Mouse (Mus musculus): Measurements from ENCODE around the gene Stk36. TPM values are rescaled to one million over a fixed set of nuclear protein-coding genes. Genes with fewer than 3 reads are reported as not detected.

The Stk36 gene
- polyA plus RNA-seq, 1 experiment from 2014 or later, result 21.0 TPM

GRCm38 (mm10) chr1:74624183-74624582 is 22.9 kb downstream of the Stk36 start:
- Histone ChIP-seq H3K4me2 (no peak overlapping the region), H3K9ac (no peak overlapping the region), H3K27ac (no peak overlapping the region), H3K4me1 (no peaks in the 10 kb centered on the region), H3K9me3 (no peaks in the 10 kb centered on the region), H3K27me3 (replicated peaks) (no peaks in the 10 kb centered on the region), H3K4me3 (no peak overlapping the region), H3K36me3 (replicated peaks) (peaks cover 29% of the 10 kb centered on the region; the same call in 1 of the 2 replicates)
- WGBS, result 89% methylated on average over 1 of the region's 1 CpGs
- no peak for ATAC-seq (replicated peaks)

GRCm38 (mm10) chr1:74626076-74626475 is 24.8 kb downstream of the Stk36 start:
- no peaks in the 10 kb centered on the region for H3K27me3 ChIP-seq (replicated peaks)
- H3K9me3 ChIP-seq, result no peaks in the 10 kb centered on the region
- no peak overlapping the region for H3K4me3 ChIP-seq
- no peaks in the 10 kb centered on the region for H3K4me1 ChIP-seq
- H3K4me2 ChIP-seq, result no peak overlapping the region
- no peak for ATAC-seq (replicated peaks)
- no peak overlapping the region for H3K27ac ChIP-seq
- peaks cover 29% of the 10 kb centered on the region; the same call in 1 of the 2 replicates for H3K36me3 ChIP-seq (replicated peaks)
- no peak overlapping the region for H3K9ac ChIP-seq
- 88% methylated on average over 4 of the region's 4 CpGs for WGBS

DNA sequence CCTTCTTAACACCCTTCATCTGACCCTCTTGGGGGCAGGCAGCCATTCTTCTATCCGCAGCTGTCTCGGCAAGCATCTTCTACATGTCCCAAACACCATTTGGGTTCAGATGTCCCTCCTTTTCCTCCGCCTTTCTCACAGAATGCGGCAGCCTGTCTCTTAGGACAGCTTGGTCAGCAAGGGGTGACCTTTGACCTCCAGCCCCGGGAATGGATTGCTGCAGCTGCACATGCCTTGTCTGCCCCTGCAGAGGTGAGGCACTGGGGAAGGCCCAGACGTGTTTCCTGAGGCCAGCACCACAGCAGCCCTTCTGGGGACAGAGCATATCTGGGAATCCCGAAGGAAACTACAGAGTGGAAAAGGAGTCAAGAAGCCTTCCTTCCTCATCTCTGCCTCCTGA is 26.8 kb downstream of the Stk36 start:
- 45% methylated on average over 7 of the region's 7 CpGs for WGBS

DNA sequence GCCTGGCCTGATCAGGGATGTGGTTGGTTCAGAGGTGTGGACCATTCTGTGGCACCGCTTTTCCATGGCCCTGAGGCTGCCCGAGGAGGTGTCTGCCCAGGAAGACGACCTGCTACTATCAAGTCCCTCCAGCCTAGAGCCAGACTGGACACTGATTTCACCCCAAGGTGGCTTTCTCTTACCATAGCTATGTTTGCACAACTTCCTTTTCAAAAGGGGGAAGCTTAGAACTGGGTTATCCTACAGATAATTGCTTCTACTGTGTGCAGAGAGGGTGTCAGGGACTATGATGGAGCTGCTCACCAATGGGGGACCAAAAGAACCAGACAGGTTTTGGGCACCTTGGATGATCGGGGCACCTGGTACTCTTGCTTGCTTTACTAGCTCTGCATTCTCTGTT is 31.5 kb downstream of the Stk36 start:
- Histone ChIP-seq H3K4me3 (no peak overlapping the region), H3K27ac (no peak overlapping the region), H3K9me3 (no peaks in the 10 kb centered on the region), H3K27me3 (replicated peaks) (no peaks in the 10 kb centered on the region), H3K4me1 (no peaks in the 10 kb centered on the region), H3K9ac (no peak overlapping the region), H3K4me2 (no peak overlapping the region), H3K36me3 (replicated peaks) (peaks cover 8% of the 10 kb centered on the region; the same call in 1 of the 2 replicates)
- ATAC-seq (replicated peaks), result no peak
- 85% methylated on average over 4 of the region's 4 CpGs for WGBS

More for the DNA sequence above, 26.8 kb downstream of the Stk36 start:
- Histone ChIP-seq H3K4me2 (no peak overlapping the region), H3K4me1 (no peaks in the 10 kb centered on the region), H3K36me3 (replicated peaks) (peaks cover 19% of the 10 kb centered on the region; the same call in 1 of the 2 replicates), H3K27ac (no peak overlapping the region), H3K9ac (no peak overlapping the region), H3K4me3 (no peak overlapping the region), H3K27me3 (replicated peaks) (no peaks in the 10 kb centered on the region), H3K9me3 (no peaks in the 10 kb centered on the region)
- ATAC-seq (replicated peaks), result no peak

GRCm38 (mm10) chr1:74643524-74643923 is 42.3 kb downstream of the Stk36 start:
- no peak overlapping the region for H3K9ac ChIP-seq
- H3K4me3 ChIP-seq, result no peak overlapping the region
- no peaks in the 10 kb centered on the region for H3K27me3 ChIP-seq (replicated peaks)
- no peak overlapping the region for H3K27ac ChIP-seq
- 73% methylated on average over 2 of the region's 2 CpGs for WGBS
- H3K4me1 ChIP-seq, result no peaks in the 10 kb centered on the region
- no peaks in the 10 kb centered on the region for H3K36me3 ChIP-seq (replicated peaks)
- H3K4me2 ChIP-seq, result no peak overlapping the region
- ATAC-seq (replicated peaks), result no peak
- no peaks in the 10 kb centered on the region for H3K9me3 ChIP-seq

DNA sequence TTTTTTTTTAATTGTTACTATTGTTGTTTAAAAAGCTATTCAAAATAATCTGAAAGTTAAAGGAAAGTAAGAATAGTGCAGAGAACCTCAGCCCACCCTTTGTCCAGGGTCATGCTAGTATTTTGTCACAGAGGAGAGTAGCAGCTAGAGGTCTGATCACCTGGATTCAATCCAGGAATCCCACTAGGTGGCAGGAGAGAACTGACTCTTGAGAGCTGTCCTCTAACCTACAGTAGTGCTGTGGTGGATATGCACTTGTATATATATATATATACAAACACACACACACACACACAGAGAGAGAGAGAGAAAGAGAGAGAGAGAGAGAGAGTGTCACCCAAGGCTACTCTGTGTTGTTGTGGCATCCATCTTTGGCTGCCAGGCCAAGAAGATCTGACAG is 42.7 kb downstream of the Stk36 start:
- Histone ChIP-seq H3K27ac (no peak overlapping the region), H3K4me3 (no peak overlapping the region)
- ATAC-seq (replicated peaks), result no peak

DNA sequence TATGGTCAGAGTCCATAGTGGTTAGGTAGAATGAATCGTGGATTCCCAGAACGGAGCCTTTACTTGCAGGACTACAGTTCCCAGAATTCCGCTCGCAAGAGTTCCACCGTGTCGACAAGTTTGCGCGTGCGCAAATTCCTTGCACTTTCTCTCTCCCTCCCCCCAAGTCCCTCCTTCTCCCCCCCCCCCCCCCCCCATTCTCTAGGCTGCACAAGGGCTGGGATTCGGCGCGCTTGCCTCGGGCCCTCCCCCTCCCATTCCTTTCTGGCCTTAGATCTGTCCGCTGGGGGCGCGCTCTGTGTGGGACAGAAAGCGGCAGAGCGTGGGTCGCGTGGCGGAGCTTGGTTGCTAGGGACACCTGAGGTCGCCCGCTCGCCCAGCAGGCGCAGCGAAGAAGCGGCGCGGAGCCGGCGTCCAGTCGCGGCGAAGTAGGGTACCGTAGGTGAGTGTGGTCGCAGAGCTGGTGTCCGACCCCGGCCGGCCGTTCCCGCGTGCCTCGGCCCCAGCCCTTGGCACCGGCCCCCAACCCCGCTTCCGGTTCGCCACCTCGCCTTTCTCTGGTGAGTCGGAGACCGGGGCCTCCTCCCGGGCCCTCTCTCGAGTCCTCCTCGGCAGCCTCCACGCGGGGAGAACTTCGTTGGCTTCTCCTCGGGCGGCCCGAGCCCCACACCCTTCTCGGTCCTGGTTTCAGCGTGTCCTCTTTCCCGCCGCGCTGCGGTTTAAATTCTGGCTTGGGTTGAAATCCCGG is 60.4 kb downstream of the Stk36 start, which contains the start of gene Ttll4:
Gene Ttll4, plus strand, starts transcription at position 298 of the 748 bp plus-strand sequence.
- ATAC-seq (replicated peaks), result peak; percentile 99
- H3K27me3 ChIP-seq (replicated peaks), result no peaks in the 10 kb centered on the region
- peak within 1 kb of the TSS; percentile 61 for H3K9ac ChIP-seq
- peaks cover 14% of the 10 kb centered on the region for H3K4me1 ChIP-seq
- peak within 1 kb of the TSS; percentile 72 for H3K4me3 ChIP-seq
- H3K9me3 ChIP-seq, result no peaks in the 10 kb centered on the region
- H3K27ac ChIP-seq, result peak within 1 kb of the TSS; percentile 87
- peak within 1 kb of the TSS; percentile 63 for H3K4me2 ChIP-seq
- under 1% methylated on average over 66 of the region's 66 CpGs for WGBS
- H3K36me3 ChIP-seq (replicated peaks), result no peaks in the 10 kb centered on the region

More for the DNA sequence above, 42.7 kb downstream of the Stk36 start:
- H3K36me3 ChIP-seq (replicated peaks), result no peaks in the 10 kb centered on the region
- no peaks in the 10 kb centered on the region for H3K27me3 ChIP-seq (replicated peaks)
- H3K9ac ChIP-seq, result no peak overlapping the region
- no peak overlapping the region for H3K4me2 ChIP-seq
- H3K4me1 ChIP-seq, result no peaks in the 10 kb centered on the region
- H3K9me3 ChIP-seq, result no peaks in the 10 kb centered on the region

- no peak; the same call in 1 of the 2 replicates for ATAC-seq (replicated peaks)
- WGBS, result 2% methylated on average over 13 of the region's 13 CpGs
- no peaks in the 10 kb centered on the region for H3K9me3 ChIP-seq
Measured at GRCm38 (mm10) chr1:74662253-74662865, 61.1 kb downstream of the Stk36 start.

GRCm38 (mm10) chr1:74665153-74665552 is 63.9 kb downstream of the Stk36 start:
- peaks cover 14% of the 10 kb centered on the region for H3K4me1 ChIP-seq
- H3K9me3 ChIP-seq, result no peaks in the 10 kb centered on the region
- no peak overlapping the region for H3K27ac ChIP-seq
- WGBS, result 81% methylated on average over 6 of the region's 6 CpGs
- H3K27me3 ChIP-seq (replicated peaks), result no peaks in the 10 kb centered on the region
- ATAC-seq (replicated peaks), result no peak
- no peak overlapping the region for H3K4me3 ChIP-seq
- H3K4me2 ChIP-seq, result no peak overlapping the region
- no peaks in the 10 kb centered on the region for H3K36me3 ChIP-seq (replicated peaks)
- H3K9ac ChIP-seq, result no peak overlapping the region

More at GRCm38 (mm10) chr1:74662253-74662865, 61.1 kb downstream of the Stk36 start:
- H3K27ac ChIP-seq, result peak overlapping the region; percentile 87
- no peaks in the 10 kb centered on the region for H3K27me3 ChIP-seq (replicated peaks)
- H3K4me3 ChIP-seq, result peak overlapping the region; percentile 72
- H3K36me3 ChIP-seq (replicated peaks), result no peaks in the 10 kb centered on the region
- H3K4me2 ChIP-seq, result peak overlapping the region; percentile 63
- peaks cover 14% of the 10 kb centered on the region for H3K4me1 ChIP-seq
- H3K9ac ChIP-seq, result peak overlapping the region; percentile 61

DNA sequence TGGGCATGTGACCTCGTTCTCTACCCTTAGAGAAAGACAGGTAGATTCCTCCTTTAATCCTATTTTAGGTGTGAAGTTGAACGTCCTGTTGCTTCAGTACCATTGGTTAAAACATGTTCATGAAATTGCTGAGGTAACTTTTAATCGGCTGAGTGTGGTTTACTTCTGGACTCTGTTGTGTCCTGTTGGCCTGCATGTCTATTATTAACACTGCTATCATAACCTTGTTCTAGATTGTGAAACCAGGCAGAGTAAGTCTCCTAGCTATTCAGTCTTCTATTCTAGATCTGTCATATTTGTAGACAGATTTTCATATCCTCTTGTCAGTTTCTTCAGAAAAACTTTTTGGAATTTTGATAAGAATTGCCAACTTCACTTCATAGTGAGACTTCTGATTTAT is 67.1 kb downstream of the Stk36 start:
- H3K36me3 ChIP-seq (replicated peaks), result no peaks in the 10 kb centered on the region
- peaks cover 4% of the 10 kb centered on the region for H3K4me1 ChIP-seq
- ATAC-seq (replicated peaks), result no peak
- 90% methylated on average over 3 of the region's 3 CpGs for WGBS
- H3K27me3 ChIP-seq (replicated peaks), result no peaks in the 10 kb centered on the region
- no peak overlapping the region for H3K9ac ChIP-seq
- no peaks in the 10 kb centered on the region for H3K9me3 ChIP-seq
- no peak overlapping the region for H3K4me2 ChIP-seq
- H3K27ac ChIP-seq, result no peak overlapping the region
- H3K4me3 ChIP-seq, result no peak overlapping the region

GRCm38 (mm10) chr1:74672731-74673130 is 71.5 kb downstream of the Stk36 start:
- Histone ChIP-seq H3K9ac (no peak overlapping the region), H3K36me3 (replicated peaks) (no peaks in the 10 kb centered on the region), H3K4me3 (no peak overlapping the region), H3K27me3 (replicated peaks) (no peaks in the 10 kb centered on the region), H3K27ac (no peak overlapping the region), H3K4me1 (no peaks in the 10 kb centered on the region), H3K4me2 (no peak overlapping the region), H3K9me3 (no peaks in the 10 kb centered on the region)
- ATAC-seq (replicated peaks), result no peak
- WGBS, result 89% methylated on average over 7 of the region's 7 CpGs

DNA sequence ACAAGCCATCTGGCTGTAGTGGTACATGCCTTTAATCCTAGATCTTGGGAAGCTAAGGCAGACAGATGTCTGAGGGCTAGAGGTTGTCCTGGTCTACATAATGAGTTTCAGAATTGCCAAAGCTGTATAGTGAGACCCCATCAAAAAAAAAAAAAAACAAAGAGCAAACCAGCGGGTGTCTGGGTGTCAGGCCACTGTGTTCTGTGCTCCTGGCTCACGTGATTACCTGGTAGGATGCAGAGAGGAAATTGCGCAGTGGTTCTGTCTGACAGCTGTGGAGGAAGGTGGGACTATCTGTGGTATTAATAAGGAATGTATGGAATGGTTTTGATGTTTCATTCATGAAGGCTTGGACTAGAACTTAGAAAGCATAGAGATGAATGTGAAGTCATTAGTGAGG is 75.6 kb downstream of the Stk36 start:
- Histone ChIP-seq H3K4me3 (no peak overlapping the region), H3K27ac (no peak overlapping the region), H3K9me3 (no peaks in the 10 kb centered on the region), H3K9ac (no peak overlapping the region), H3K4me1 (no peaks in the 10 kb centered on the region), H3K36me3 (replicated peaks) (peaks cover 24% of the 10 kb centered on the region), H3K4me2 (no peak overlapping the region), H3K27me3 (replicated peaks) (no peaks in the 10 kb centered on the region)
- ATAC-seq (replicated peaks), result no peak
- 91% methylated on average over 3 of the region's 3 CpGs for WGBS

Measured in midbrain, embryonic 15.5 days (tissue).